Mouse (Mus musculus) cerebellum, adult 8-10 months (tissue): ENCODE data around the gene Pipox.
A peak's percentile ranks its signal among the peaks of the same experiment; 100 is the strongest.

Experiments used
- DNase-seq: peaks from one replicate; pipeline ENCODE4 v3.0.0; 2022

The Pipox gene

DNA sequence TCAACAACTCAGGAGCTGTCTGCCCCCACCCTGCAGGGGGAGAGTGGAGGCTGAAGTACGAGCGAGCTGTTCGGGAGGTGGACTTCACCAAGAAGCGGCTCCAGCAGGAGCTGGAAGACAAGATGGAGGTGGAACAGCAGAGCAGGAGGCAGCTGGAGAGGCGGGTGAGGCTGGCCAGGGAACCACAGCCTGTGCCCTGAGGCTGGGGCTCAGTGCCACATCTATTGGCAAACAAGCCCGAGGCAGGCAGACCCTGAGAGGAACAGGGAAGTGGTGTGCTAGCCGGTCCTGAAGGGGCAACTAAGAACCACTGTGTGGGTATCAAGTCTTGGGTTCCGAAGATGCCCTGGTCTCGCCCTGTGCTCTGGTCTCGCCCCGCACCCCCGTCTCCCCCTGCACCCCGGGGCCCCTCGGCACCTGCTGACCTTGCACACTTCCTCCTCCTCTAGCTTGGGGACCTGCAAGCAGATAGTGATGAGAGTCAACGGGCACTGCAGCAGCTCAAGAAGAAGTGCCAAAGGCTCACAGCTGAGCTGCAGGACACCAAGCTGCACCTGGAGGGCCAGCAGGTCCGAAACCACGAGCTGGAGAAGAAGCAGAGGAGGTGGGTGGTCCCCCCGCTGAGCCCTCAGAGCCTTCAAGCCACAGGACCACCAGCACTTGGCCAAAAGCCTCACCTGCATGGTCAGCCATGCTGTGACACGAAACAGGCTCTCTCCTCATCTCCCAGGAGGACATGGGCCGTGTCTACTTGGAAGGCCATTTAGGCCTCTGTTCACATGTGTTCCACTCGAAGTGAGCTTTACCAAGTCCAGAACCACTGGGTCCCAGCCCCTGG lies 50.6 kb downstream of the Pipox start:
- DNase-seq, result no peak

DNA sequence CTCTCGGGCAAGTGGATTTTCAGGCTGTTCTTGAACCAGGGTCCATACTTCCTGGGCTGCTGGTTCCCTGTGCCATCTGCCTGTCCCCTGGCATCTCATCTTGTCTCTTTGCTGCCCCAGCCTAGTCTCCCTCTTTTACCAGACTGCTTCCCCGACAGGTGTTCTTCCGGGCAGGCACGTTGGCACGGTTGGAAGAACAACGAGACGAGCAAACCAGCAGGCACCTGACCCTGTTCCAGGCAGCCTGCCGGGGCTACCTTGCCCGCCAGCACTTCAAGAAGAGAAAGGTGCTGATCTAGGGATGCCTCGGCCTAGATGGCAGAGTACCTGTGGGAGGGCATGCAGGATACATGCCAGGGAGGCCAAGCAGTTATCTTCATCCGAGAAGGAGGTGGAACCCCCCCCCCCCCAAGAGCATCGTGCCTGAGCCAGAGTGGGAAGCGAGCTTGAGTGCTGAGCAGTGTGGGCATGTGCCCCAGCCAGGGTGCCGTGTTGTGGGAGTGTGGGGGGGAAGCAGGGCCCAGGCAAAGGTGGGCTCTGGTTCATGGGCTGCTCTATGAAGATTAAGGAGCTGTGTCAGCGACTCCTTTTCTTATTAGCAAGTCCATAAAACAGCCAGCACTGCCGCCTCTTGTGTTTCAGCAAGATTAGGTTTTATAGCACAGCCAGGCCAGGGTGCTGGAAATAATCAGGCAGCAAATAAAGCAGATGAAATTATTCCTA lies 53.2 kb downstream of the Pipox start:
- DNase-seq, result peak; percentile 83

DNA sequence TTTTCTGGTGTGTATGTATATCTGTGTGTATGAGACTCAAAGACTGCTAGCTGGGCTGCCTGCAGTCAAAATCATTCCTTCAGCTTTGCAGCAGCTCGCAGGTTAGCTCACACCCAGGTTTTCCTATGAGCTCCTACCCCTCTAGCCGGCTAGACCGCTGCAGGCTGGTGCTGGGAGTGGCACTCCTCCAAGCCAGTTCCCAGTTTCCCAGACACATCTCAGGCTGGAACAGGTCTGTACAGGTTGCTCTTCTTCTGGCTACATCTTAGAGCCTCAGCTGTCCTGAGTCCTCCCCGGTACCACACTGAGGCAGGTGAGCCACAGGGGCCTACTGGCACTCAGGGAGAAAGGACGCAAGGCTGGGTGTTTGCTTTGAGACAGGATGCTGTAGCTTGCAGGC lies 56.0 kb downstream of the Pipox start:
- DNase-seq, result no peak

DNA sequence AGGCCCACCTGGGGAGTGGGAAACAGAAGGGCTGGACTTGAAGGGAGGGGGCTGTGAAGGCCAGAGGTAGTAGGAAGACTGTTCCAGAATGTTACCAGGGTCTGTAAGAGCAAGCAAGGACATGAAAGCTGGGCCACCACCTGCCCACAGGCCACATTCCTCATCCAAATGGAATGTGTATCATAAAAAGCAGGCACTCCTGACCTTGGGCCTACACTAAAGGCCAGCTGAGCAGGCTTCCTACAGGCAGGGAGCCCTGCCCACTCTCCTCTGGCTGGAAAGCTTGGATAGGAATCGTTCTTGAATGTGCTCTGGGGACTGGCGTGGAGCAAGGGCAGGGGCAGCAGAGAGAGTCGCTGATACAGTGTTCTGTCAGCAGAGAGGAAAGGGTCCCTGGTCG lies 57.1 kb downstream of the Pipox start:
- no peak for DNase-seq

DNA sequence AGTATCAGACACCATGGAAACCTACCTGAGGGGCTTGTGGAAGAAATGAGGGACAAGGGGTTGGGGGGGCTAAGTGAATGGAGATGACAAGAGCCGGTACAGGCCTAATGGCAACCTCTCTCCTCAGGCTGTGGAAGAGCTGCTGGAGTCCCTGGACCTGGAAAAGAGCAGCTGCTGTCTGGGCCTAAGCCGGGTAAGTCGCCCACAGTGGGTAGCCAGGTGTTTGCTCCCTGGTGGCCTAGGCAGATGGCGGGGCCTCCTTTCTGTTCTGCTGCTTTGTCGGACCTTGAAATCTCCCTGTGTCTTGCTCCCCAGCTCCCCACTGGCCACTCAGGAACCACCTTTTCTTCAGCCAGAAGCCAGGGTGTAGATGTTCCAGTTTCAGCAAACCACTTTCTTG lies 57.6 kb downstream of the Pipox start:
- no peak for DNase-seq

DNA sequence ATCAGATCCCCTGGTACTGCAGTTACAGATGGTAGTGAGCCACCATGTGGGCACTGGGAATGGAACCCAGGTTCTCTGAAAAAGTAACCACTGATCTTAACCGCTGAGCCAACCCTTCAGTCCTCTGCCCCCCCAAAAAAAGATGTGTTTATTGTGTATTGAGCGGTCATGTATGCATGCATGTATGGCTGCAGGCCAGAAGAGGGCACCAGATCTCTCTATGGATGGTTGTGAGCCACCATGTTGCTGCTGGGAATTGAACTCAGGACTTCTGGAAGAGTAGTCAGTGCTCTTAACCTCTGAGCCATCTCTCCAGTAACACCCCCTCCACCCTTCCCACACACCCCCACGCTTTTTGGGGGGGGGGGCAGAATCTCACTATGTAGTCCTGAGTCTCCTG lies 58.8 kb downstream of the Pipox start:
- DNase-seq, result no peak

DNA sequence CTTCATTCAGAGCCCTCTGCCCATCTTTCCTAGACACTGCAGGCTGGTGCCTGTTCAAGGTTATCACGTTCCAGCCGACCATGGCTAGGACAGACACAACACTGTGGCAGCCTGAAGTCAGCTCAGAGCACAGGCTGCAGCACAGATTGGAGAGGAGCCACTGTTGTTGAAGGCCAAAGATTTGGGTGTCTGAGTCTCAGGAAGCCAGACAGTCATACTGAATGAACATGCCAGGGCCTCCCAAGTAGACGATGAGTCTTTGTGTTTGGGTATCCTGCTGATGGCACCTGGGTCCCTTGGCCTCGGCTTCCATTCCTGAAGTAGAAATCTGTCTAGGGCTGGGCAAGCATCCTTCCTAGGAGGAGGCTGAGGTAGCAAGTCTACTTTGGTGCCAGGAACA lies 61.4 kb downstream of the Pipox start:
- no peak for DNase-seq

DNA sequence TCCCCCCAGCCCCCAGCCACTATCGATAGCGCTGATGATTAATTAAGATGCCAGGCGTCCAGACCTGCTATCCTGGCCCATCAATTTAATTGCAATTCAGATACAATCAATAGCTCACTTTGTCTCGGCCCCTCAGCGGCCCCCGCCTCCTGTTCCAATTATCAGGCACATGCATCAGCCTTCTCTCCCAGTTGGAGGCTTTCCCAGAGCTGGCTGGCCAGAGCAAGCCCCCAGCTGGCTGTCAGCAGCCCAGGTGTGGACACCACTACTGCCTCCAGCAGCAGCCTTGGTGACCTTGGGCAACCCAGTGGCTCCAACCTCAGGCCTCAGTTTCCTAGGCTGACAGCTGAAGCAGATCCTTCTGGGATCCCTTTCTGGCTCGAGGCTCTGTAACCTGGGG lies 63.0 kb downstream of the Pipox start:
- DNase-seq, result no peak
